Mouse (Mus musculus): Measurements from ENCODE around the gene Tor3a. TPM values are rescaled to one million over a fixed set of nuclear protein-coding genes. Genes with fewer than 3 reads are reported as not detected.

Tor3a gene
- polyA plus RNA-seq, 1 experiment from 2014 or later, result 21.1 TPM

DNA sequence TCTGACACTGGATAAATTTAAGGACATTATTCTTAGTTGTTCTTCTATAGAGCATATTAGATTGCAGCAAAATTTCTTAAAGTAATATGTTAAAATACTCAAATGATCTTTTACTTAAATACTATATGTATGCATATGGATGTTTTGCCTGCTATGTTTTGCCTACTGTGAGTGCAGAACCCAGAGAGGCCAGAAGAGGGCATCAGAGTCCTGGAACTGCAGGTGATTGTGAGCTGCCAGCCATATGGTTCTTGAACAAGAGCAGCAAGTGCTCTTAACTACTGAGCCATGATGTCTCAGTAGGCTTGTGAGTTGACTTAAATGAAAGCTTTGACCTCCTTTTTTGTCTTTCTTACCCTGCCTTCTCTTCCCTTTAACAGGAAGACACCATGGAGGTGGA is 43.2 kb downstream of the Tor3a start:
- Histone ChIP-seq H3K36me3 (ENCODE audit: control insufficient read depth, insufficient read depth, low read length) (peaks cover 57% of the 10 kb centered on the region), H3K4me1 (ENCODE audit: control insufficient read depth, insufficient read depth, low read length) (no peaks in the 10 kb centered on the region), H3K9me3 (ENCODE audit: control insufficient read depth, low read length) (no peaks in the 10 kb centered on the region), H3K27me3 (ENCODE audit: control insufficient read depth, insufficient read depth, low read length) (no peaks in the 10 kb centered on the region), H3K9ac (ENCODE audit: low read depth, low read length) (no peak overlapping the region), H3K4me3 (ENCODE audit: low read length) (no peak overlapping the region), H3K4me2 (replicated peaks; ENCODE audit: low read depth, low read length) (no peak overlapping the region), H3K27ac (ENCODE audit: low read depth, low read length) (no peak overlapping the region)
- ATAC-seq (ENCODE audit: low FRiP score, low TSS enrichment), result no peak

DNA sequence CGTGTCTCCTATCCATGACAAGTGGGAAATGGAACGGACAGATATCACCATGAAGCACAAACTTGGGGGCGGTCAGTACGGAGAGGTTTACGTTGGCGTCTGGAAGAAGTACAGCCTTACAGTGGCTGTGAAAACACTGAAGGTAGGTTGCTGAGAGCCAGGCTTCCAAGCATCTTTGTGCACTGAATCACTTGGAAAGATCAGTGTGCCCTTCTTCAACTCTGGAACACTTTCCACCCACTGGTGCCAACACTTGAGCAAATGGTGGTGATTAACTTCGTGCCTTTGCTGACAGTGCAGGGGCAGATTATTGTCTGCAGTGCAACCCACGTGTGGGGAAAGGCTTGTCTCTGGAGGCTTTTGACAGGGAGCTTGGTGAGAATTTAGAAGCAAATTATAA is 44.2 kb downstream of the Tor3a start:
- ATAC-seq (ENCODE audit: low FRiP score, low TSS enrichment), result no peak
- no peaks in the 10 kb centered on the region for H3K27me3 ChIP-seq (ENCODE audit: control insufficient read depth, insufficient read depth, low read length)
- H3K4me1 ChIP-seq (ENCODE audit: control insufficient read depth, insufficient read depth, low read length), result no peaks in the 10 kb centered on the region
- no peak overlapping the region for H3K27ac ChIP-seq (ENCODE audit: low read depth, low read length)
- H3K36me3 ChIP-seq (ENCODE audit: control insufficient read depth, insufficient read depth, low read length), result peaks cover 60% of the 10 kb centered on the region
- H3K9ac ChIP-seq (ENCODE audit: low read depth, low read length), result no peak overlapping the region
- WGBS, result 89% methylated on average over 8 of the region's 8 CpGs
- H3K4me3 ChIP-seq (ENCODE audit: low read length), result no peak overlapping the region
- no peaks in the 10 kb centered on the region for H3K9me3 ChIP-seq (ENCODE audit: control insufficient read depth, low read length)
- no peak overlapping the region for H3K4me2 ChIP-seq (replicated peaks; ENCODE audit: low read depth, low read length)

DNA sequence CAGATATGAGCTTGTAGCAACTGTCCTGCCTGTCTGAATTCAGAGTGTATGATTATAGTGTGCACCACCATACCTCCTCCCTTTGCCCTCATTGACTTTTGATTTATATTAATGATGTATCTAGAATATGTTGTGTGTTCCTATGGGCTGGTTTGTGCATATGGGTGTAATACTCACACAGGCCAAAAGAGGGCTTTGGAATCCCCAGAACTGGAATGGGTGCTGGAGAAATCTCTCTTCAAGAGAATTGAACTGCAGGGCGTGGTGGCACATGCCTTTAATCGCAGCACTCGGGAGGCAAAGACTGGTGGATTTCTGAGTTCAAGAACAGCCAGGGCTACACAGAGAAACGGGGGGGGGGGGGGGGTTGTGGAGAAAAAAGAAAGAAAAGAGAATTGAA is 47.4 kb downstream of the Tor3a start:
- Histone ChIP-seq H3K27me3 (ENCODE audit: control insufficient read depth, insufficient read depth, low read length) (no peaks in the 10 kb centered on the region), H3K9ac (ENCODE audit: low read depth, low read length) (no peak overlapping the region), H3K9me3 (ENCODE audit: control insufficient read depth, low read length) (no peaks in the 10 kb centered on the region), H3K4me2 (replicated peaks; ENCODE audit: low read depth, low read length) (no peak overlapping the region), H3K4me1 (ENCODE audit: control insufficient read depth, insufficient read depth, low read length) (no peaks in the 10 kb centered on the region), H3K4me3 (ENCODE audit: low read length) (no peak overlapping the region), H3K27ac (ENCODE audit: low read depth, low read length) (no peak overlapping the region), H3K36me3 (ENCODE audit: control insufficient read depth, insufficient read depth, low read length) (peaks cover 43% of the 10 kb centered on the region)
- ATAC-seq (ENCODE audit: low FRiP score, low TSS enrichment), result no peak
- 92% methylated on average over 4 of the region's 4 CpGs for WGBS

DNA sequence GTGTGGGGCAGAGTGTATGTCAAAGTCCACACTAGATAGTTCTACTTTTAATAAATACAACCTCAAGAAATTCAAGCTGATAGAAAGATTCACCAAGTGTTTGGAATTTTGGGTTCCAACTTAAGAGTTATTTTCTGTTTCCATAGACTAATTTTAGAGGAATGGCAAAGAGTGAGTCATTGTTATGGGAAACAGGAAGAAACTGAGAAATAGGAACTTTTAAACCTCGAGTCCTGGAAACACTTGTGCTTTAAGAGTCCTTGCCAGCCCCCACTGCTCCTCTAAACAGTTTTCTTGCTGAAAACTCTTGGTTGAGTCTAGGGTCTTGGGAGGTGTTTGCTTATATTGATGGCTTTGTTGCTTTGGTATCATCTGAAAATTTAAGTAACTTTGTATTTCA is 49.9 kb downstream of the Tor3a start:
- Histone ChIP-seq H3K27me3 (ENCODE audit: control insufficient read depth, insufficient read depth, low read length) (no peaks in the 10 kb centered on the region), H3K9ac (ENCODE audit: low read depth, low read length) (no peak overlapping the region), H3K36me3 (ENCODE audit: control insufficient read depth, insufficient read depth, low read length) (peaks cover 23% of the 10 kb centered on the region), H3K4me1 (ENCODE audit: control insufficient read depth, insufficient read depth, low read length) (no peaks in the 10 kb centered on the region), H3K27ac (ENCODE audit: low read depth, low read length) (no peak overlapping the region), H3K4me2 (replicated peaks; ENCODE audit: low read depth, low read length) (no peak overlapping the region), H3K9me3 (ENCODE audit: control insufficient read depth, low read length) (no peaks in the 10 kb centered on the region), H3K4me3 (ENCODE audit: low read length) (no peak overlapping the region)
- 69% methylated on average over 1 of the region's 1 CpGs for WGBS
- no peak for ATAC-seq (ENCODE audit: low FRiP score, low TSS enrichment)

DNA sequence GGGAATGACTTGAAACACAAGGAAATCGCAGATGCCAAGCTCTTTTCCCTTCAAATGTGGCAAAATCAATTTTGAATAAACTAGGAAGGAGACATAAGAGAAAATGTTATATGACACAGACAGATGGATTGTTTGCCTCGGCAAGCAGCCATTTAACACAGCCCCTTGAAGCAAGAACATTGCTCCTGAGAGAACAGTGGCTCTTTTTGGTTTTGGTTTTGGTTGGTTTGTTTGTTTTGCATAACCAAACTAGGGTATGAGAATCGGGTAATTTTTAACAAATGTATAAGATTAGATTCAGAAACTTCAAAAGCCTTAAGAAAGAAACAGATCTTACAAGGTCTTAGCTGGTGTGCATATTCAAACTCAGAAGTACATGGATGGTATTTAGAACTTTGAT is 53.2 kb downstream of the Tor3a start:
- no peaks in the 10 kb centered on the region for H3K27me3 ChIP-seq (ENCODE audit: control insufficient read depth, insufficient read depth, low read length)
- ATAC-seq (ENCODE audit: low FRiP score, low TSS enrichment), result no peak
- H3K9ac ChIP-seq (ENCODE audit: low read depth, low read length), result no peak overlapping the region
- H3K4me2 ChIP-seq (replicated peaks; ENCODE audit: low read depth, low read length), result no peak overlapping the region
- H3K36me3 ChIP-seq (ENCODE audit: control insufficient read depth, insufficient read depth, low read length), result peaks cover 18% of the 10 kb centered on the region
- WGBS, result 77% methylated on average over 3 of the region's 3 CpGs
- no peak overlapping the region for H3K27ac ChIP-seq (ENCODE audit: low read depth, low read length)
- no peaks in the 10 kb centered on the region for H3K9me3 ChIP-seq (ENCODE audit: control insufficient read depth, low read length)
- peaks cover 10% of the 10 kb centered on the region for H3K4me1 ChIP-seq (ENCODE audit: control insufficient read depth, insufficient read depth, low read length)
- H3K4me3 ChIP-seq (ENCODE audit: low read length), result no peak overlapping the region

DNA sequence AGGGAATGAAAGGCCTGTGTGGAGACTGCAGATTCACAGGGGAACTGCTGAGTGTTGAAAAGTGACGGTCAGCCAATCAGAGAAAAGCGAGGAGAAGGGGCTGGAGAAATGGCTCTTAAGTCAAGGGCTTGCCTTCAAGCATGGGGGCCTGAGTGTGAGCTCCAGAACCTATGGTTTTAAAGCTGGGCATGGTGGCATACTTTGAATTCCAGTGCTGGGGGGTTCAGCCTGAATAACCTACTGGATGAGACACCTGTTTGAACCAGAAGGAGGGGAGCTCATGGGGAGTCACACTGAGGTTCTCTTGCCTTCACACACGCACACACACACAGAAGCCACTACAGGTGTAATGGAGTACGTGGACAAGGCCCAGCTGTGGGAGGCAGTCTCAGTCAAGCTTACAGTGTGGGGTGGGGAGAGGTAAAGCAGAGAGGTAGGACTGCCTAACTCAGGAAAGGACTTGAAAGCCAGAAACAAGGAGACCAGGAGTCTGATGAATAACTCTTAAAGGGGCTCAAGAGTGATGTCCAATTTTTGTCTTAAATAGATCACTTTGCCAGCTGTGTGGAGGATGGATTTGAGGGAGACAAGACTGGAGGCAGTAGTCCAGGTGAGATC is 53.8 kb downstream of the Tor3a start:
- Histone ChIP-seq H3K9me3 (ENCODE audit: control insufficient read depth, low read length) (no peaks in the 10 kb centered on the region), H3K9ac (ENCODE audit: low read depth, low read length) (no peak overlapping the region), H3K4me1 (ENCODE audit: control insufficient read depth, insufficient read depth, low read length) (peaks cover 15% of the 10 kb centered on the region), H3K36me3 (ENCODE audit: control insufficient read depth, insufficient read depth, low read length) (peaks cover 12% of the 10 kb centered on the region), H3K4me2 (replicated peaks; ENCODE audit: low read depth, low read length) (no peak overlapping the region), H3K27ac (ENCODE audit: low read depth, low read length) (no peak overlapping the region), H3K27me3 (ENCODE audit: control insufficient read depth, insufficient read depth, low read length) (no peaks in the 10 kb centered on the region), H3K4me3 (ENCODE audit: low read length) (no peak overlapping the region)
- 80% methylated on average over 4 of the region's 4 CpGs for WGBS
- ATAC-seq (ENCODE audit: low FRiP score, low TSS enrichment), result no peak

DNA sequence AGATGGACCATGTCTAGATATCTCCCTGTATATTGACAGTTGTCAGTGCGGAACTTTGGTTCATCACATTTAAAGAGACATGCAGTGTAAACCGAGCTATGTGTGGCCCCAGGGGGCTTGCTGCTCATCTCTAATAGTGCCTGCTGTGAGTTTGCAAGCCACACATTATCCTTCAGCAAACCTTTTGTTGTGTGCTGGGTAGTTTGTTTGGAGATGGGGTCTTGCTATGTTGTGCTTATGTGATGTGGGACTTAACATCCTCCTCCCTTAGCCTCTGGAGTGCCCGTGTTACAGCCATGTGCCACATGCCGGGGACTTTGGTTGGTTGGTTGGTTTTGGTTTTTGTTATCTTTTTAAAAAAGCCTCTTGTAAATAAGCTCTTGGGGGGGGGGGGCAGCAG is 56.3 kb downstream of the Tor3a start:
- Histone ChIP-seq H3K27me3 (ENCODE audit: control insufficient read depth, insufficient read depth, low read length) (no peaks in the 10 kb centered on the region), H3K4me1 (ENCODE audit: control insufficient read depth, insufficient read depth, low read length) (peaks cover 31% of the 10 kb centered on the region), H3K4me2 (replicated peaks; ENCODE audit: low read depth, low read length) (peak overlapping the region; percentile 25; the same call in 1 of the 2 replicates), H3K36me3 (ENCODE audit: control insufficient read depth, insufficient read depth, low read length) (peaks cover 6% of the 10 kb centered on the region), H3K9ac (ENCODE audit: low read depth, low read length) (no peak overlapping the region), H3K4me3 (ENCODE audit: low read length) (no peak overlapping the region), H3K27ac (ENCODE audit: low read depth, low read length) (no peak overlapping the region), H3K9me3 (ENCODE audit: control insufficient read depth, low read length) (no peaks in the 10 kb centered on the region)
- ATAC-seq (ENCODE audit: low FRiP score, low TSS enrichment), result no peak
- WGBS, result 68% methylated on average over 4 of the region's 4 CpGs

DNA sequence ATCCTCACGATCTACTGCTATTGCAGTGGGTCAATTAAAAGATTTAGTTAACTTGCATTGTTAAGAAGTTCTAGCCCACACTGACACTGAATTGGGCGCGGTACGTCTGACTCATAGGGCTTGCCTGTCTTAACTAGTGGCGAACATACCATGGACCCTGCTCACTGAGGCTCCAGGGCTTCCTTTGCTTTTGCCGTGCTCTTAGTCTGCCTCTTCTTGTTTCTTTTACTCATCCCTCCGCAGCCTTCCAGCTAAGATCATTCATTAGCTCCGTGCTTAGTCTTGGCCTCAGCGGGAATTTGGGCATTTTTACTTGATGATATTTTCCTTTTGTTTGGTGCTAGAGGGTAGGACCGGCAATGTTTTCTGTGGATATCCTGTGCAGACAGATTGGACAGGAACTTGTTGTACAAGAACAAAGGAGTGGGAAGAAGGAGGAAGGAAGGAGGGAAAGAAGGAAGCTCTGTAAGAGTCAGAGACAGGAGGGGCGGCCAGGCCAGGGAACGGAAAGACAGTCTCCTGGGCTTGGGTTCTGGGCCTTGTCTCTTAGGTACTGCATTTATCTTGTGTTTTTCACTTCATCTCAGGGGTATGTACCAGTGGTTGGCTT is 57.1 kb downstream of the Tor3a start:
- H3K27ac ChIP-seq (ENCODE audit: low read depth, low read length), result no peak overlapping the region; the same call in 1 of the 2 replicates
- peaks cover 31% of the 10 kb centered on the region for H3K4me1 ChIP-seq (ENCODE audit: control insufficient read depth, insufficient read depth, low read length)
- H3K36me3 ChIP-seq (ENCODE audit: control insufficient read depth, insufficient read depth, low read length), result no peaks in the 10 kb centered on the region
- ATAC-seq (ENCODE audit: low FRiP score, low TSS enrichment), result no peak
- H3K4me2 ChIP-seq (replicated peaks; ENCODE audit: low read depth, low read length), result peak overlapping the region; percentile 31; the same call in 1 of the 2 replicates
- H3K9ac ChIP-seq (ENCODE audit: low read depth, low read length), result peak overlapping the region; percentile 28; the same call in 1 of the 2 replicates
- H3K4me3 ChIP-seq (ENCODE audit: low read length), result peak overlapping the region; percentile 5; the same call in 1 of the 2 replicates
- H3K9me3 ChIP-seq (ENCODE audit: control insufficient read depth, low read length), result no peaks in the 10 kb centered on the region
- no peaks in the 10 kb centered on the region for H3K27me3 ChIP-seq (ENCODE audit: control insufficient read depth, insufficient read depth, low read length)
- WGBS, result 48% methylated on average over 12 of the region's 12 CpGs

DNA sequence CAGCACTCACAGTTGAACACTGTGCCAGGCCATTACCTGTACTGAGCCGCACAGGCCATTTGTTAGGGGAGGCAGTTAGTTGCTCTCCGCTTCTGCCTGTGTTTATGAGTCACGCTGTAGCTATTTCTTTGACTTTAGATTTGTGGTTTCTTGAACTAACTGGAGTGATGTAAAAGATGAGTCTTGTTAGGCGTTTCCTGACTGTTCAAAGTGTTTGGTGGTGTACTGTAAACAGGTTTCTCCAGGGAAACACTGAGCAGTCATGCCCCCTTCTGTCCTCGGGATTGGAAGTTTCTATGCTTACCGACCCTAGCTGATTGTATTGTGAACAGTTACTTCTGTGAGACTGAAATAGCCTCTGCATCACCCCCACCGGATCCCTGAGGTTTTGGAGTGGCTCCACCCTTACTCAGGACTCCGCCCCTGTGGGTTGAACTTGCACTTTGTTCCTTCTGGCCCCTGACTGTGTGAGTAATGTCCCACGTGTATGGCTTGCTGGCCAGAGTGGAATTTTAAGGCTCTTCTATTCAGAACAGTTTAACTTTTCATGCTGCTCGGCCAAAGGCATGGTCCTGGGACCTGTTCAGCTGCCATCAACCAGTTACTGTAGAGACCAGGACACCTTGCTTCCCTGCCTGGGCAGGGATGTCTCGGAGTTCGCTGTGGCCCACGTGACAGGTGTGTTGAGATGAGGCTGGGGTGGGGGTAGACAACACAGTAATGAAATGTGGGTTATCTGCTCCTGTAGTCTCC is 58.6 kb downstream of the Tor3a start:
- peak; percentile 76 for ATAC-seq (ENCODE audit: low FRiP score, low TSS enrichment)
- H3K4me1 ChIP-seq (ENCODE audit: control insufficient read depth, insufficient read depth, low read length), result peaks cover 31% of the 10 kb centered on the region
- H3K9ac ChIP-seq (ENCODE audit: low read depth, low read length), result no peak overlapping the region
- no peaks in the 10 kb centered on the region for H3K36me3 ChIP-seq (ENCODE audit: control insufficient read depth, insufficient read depth, low read length)
- peak overlapping the region; percentile 27 for H3K4me2 ChIP-seq (replicated peaks; ENCODE audit: low read depth, low read length)
- H3K9me3 ChIP-seq (ENCODE audit: control insufficient read depth, low read length), result no peaks in the 10 kb centered on the region
- H3K4me3 ChIP-seq (ENCODE audit: low read length), result peak overlapping the region; percentile 8; the same call in 1 of the 2 replicates
- H3K27me3 ChIP-seq (ENCODE audit: control insufficient read depth, insufficient read depth, low read length), result no peaks in the 10 kb centered on the region
- peak overlapping the region; percentile 31; the same call in 1 of the 2 replicates for H3K27ac ChIP-seq (ENCODE audit: low read depth, low read length)
- 14% methylated on average over 13 of the region's 13 CpGs for whole genome bisulfite sequencing
